Mouse (Mus musculus): ENCODE results near the gene Mrgprb1. TPM values are rescaled to one million over a fixed set of nuclear protein-coding genes. Genes with fewer than 3 reads are reported as not detected.

Gene Mrgprb1
- polyA plus RNA-seq (2012; ENCODE audit: low replicate concordance) = 0.08 TPM in 1 of 2 replicates, not detected in the other

DNA sequence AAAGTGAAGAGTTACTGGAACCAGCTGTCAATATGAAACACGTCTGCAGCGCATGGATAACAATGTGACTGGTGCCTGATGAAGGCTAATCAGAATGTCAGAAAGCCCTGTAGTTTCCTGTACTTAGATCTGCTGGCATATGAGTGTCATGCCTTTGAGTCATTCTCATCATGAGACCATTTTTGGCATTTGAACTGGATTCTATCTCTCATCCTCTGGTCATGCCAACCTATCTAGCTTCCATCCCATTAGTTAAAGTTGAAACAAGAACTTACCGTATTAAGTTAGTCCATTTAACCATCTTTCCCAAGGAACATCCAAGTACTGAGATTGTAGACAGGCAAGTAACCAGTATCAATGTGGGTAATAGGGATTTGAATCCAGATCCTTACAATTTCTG, at the start of gene Mrgprb1:
TSS of gene Mrgprb1 (minus strand) at position 101 of the 400 bp plus-strand sequence.

DNA sequence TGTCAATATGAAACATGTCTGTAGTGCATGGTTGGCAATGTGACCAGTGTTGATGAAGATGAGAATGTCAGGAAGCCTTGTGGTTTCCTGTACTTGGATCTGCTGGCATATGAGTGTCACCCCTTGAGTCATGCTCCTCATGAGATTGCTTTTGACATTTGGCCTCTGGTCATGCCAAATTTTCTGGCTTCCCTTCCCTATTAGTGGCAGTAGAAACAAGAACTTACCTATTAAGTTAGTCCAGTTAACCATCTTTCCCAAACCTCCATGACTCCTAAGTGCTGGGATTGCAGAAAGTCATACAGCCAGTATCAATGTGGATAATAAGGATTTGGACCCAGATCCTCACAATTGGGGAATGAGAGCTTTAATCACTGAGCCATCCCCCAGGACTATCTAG, 43.1 kb upstream of the Mrgprb1 start, which contains the start of gene Mrgprx2:
TSS of gene Mrgprx2 (minus strand) at position 101 of the 400 bp plus-strand sequence.

Other genes with a start within 250 kb of the Mrgprb1 start
- not detected in 2 replicates for gene Mrgprb8, start 67.8 kb downstream of the Mrgprb1 start, polyA plus RNA-seq (2012; ENCODE audit: low replicate concordance)
- not detected in 2 replicates for gene Mrgprx2, start 43.0 kb upstream of the Mrgprb1 start, polyA plus RNA-seq (2012; ENCODE audit: low replicate concordance)
- not detected in 2 replicates for gene Mrgprb2, start 101.7 kb upstream of the Mrgprb1 start, polyA plus RNA-seq (2012; ENCODE audit: low replicate concordance)
- gene Mrgprb3, start 187.5 kb upstream of the Mrgprb1 start, polyA plus RNA-seq (2012; ENCODE audit: low replicate concordance) = not detected in 2 replicates

Measured in leukemia stem cell, adult 10-12 weeks (primary cell).